Mouse (Mus musculus): ENCODE results near the gene Sh3pxd2a.

Sh3pxd2a gene

GRCm38 (mm10) chr19:47457711-47458503, 6.3 kb downstream of the Sh3pxd2a start:
- DNase-seq (ENCODE audit: low spot score in 2 of 2), result peak; percentile 83 to 88

- no peak for DNase-seq (ENCODE audit: low spot score in 2 of 2)
Observed at GRCm38 (mm10) chr19:47456021-47456420, 8.2 kb downstream of the Sh3pxd2a start.

GRCm38 (mm10) chr19:47455001-47455755, 9.0 kb downstream of the Sh3pxd2a start:
- DNase-seq (ENCODE audit: low spot score in 2 of 2), result peak; percentile 65 to 83

- DNase-seq (ENCODE audit: low spot score in 2 of 2), result peak; percentile 84 to 85
Observed at GRCm38 (mm10) chr19:47454167-47455000, 9.8 kb downstream of the Sh3pxd2a start.

GRCm38 (mm10) chr19:47453352-47453751, 10.8 kb downstream of the Sh3pxd2a start:
- no peak for DNase-seq (ENCODE audit: low spot score in 2 of 2)

- DNase-seq (ENCODE audit: low spot score in 2 of 2), result peak; percentile 87 to 89
Observed at GRCm38 (mm10) chr19:47452682-47453081, 11.5 kb downstream of the Sh3pxd2a start.

- peak; percentile 66 to 72 for DNase-seq (ENCODE audit: low spot score in 2 of 2)
Observed at GRCm38 (mm10) chr19:47452211-47452610, 12.0 kb downstream of the Sh3pxd2a start.

- no peak for DNase-seq (ENCODE audit: low spot score in 2 of 2)
Observed at GRCm38 (mm10) chr19:47451476-47452113, 12.6 kb downstream of the Sh3pxd2a start.

- no peak for DNase-seq (ENCODE audit: low spot score in 2 of 2)
Observed at GRCm38 (mm10) chr19:47450261-47451137, 13.7 kb downstream of the Sh3pxd2a start.

- DNase-seq (ENCODE audit: low spot score in 2 of 2), result no peak
Observed at GRCm38 (mm10) chr19:47449513-47450227, 14.5 kb downstream of the Sh3pxd2a start.

GRCm38 (mm10) chr19:47448618-47449151, 15.5 kb downstream of the Sh3pxd2a start:
- DNase-seq (ENCODE audit: low spot score in 2 of 2), result peak; percentile 58 to 59

- peak; percentile 75 to 87 for DNase-seq (ENCODE audit: low spot score in 2 of 2)
Observed at GRCm38 (mm10) chr19:47446841-47447365, 17.3 kb downstream of the Sh3pxd2a start.

- DNase-seq (ENCODE audit: low spot score in 2 of 2), result no peak
Observed at GRCm38 (mm10) chr19:47446130-47446529, 18.1 kb downstream of the Sh3pxd2a start.

- DNase-seq (ENCODE audit: low spot score in 2 of 2), result no peak
Observed at GRCm38 (mm10) chr19:47445726-47446125, 18.5 kb downstream of the Sh3pxd2a start.

- no peak for DNase-seq (ENCODE audit: low spot score in 2 of 2)
Observed at GRCm38 (mm10) chr19:47444488-47444887, 19.7 kb downstream of the Sh3pxd2a start.

GRCm38 (mm10) chr19:47442294-47442627, 21.9 kb downstream of the Sh3pxd2a start:
- DNase-seq (ENCODE audit: low spot score in 2 of 2), result no peak

- DNase-seq (ENCODE audit: low spot score in 2 of 2), result no peak
Observed at GRCm38 (mm10) chr19:47441541-47442293, 22.5 kb downstream of the Sh3pxd2a start.

GRCm38 (mm10) chr19:47440967-47441366, 23.2 kb downstream of the Sh3pxd2a start:
- no peak for DNase-seq (ENCODE audit: low spot score in 2 of 2)

GRCm38 (mm10) chr19:47440435-47440803, 23.8 kb downstream of the Sh3pxd2a start:
- no peak for DNase-seq (ENCODE audit: low spot score in 2 of 2)
